Mouse (Mus musculus) embryonic facial prominence, embryonic 14.5 days (tissue): ENCODE results near the gene Grk3. TPM values are rescaled to one million over a fixed set of nuclear protein-coding genes. Genes with fewer than 3 reads are reported as not detected.

Source experiments
- polyA plus RNA-seq: library from polyadenylated mRNA; unstranded; fragments of >200 nt; fragmentation: Nextera tagmentation; extraction: Ambion mirVana; gene quantifications from 2 replicates; pipeline ENCODE4 v1.2.1, GENCODE M21; 2014

The Grk3 gene
- polyA plus RNA-seq, 1 experiment from 2014 or later, result 6.6 TPM

Other genes starting within 250 kb of the Grk3 start
- 6.7 and 9.4 TPM in 2 replicates for gene Myo18b, start 119.4 kb downstream of the Grk3 start, polyA plus RNA-seq
- gene Crybb2, start 54.3 kb upstream of the Grk3 start, polyA plus RNA-seq, result not detected in 2 replicates
- gene Crybb3, start 65.8 kb upstream of the Grk3 start, polyA plus RNA-seq, result 2.1 and 2.3 TPM in 2 replicates
- gene 2900026A02Rik, start 205.4 kb upstream of the Grk3 start, polyA plus RNA-seq, result 8.8 and 9.2 TPM in 2 replicates
- 0.69 and 1.0 TPM in 2 replicates for gene Tmem211, start 211.1 kb upstream of the Grk3 start, polyA plus RNA-seq